Mouse (Mus musculus) small intestine, adult 2 months (tissue): Measurements from ENCODE around the gene Hcls1.

Experiments used
- CTCF ChIP-seq: fragments of 200-500 bp; IDR thresholded peaks from 2 replicates; pipeline ENCODE4 v1.5.1; 2012; ENCODE audit warnings: low read depth, mild to moderate bottlenecking, control low read depth, inconsistent platforms, low read length, moderate library complexity, mixed read lengths; ENCODE audit not compliant: insufficient replicate concordance, insufficient read length; ENCODE audit errors: extremely low read depth
- POLR2A ChIP-seq: fragments of 200-500 bp; IDR thresholded peaks from 2 replicates; pipeline ENCODE4 v1.6.1; 2012; ENCODE audit warnings: low read depth, mild to moderate bottlenecking, control low read depth, inconsistent platforms, low read length, moderate library complexity

GRCm38 (mm10) chr16:36963415-36963814 is 28.6 kb downstream of the Hcls1 start:
- no peak for TF ChIP-seq CTCF
- TF ChIP-seq POLR2A: no peak
